Mouse (Mus musculus) liver, adult 2 months (tissue): ENCODE measurements around the gene Erc1.

ENCODE experiments used
- CTCF ChIP-seq: fragments of 200-500 bp; IDR thresholded peaks from 2 replicates; pipeline ENCODE4 v1.5.1; 2011; ENCODE audit warnings: low read depth, low read length, control low read depth
- POLR2A ChIP-seq: fragments of 200-500 bp; IDR thresholded peaks from 2 replicates; pipeline ENCODE4 v1.6.1; 2011; ENCODE audit warnings: low read length, control low read depth; ENCODE audit not compliant: insufficient read depth; ENCODE audit errors: extremely low read depth

GRCm38 (mm10) chr6:119570797-119571196, 277.2 kb downstream of the Erc1 start:
- TF ChIP-seq CTCF (no peak), POLR2A (no peak)
